Mouse (Mus musculus): ENCODE measurements around the gene Tceanc2.

The Tceanc2 gene

GRCm38 (mm10) chr4:107084343-107084742, 94.6 kb downstream of the Tceanc2 start:
- DNase-seq (ENCODE audit: low read depth) = no peak

All from c-Kit-positive CD71-negative TER-119-negative erythroid progenitor cells, embryonic 14.5 days (primary cell).